ENCODE assay signal across 8 mouse cellular contexts in genomic region chr9:20951966-20952519, GRCm38 (mm10). TPM values are rescaled to one million over a fixed set of nuclear protein-coding genes. Genes with fewer than 3 reads are reported as not detected.
DNase-seq lines count a peak whose midpoint lies in the region; ATAC-seq and TF ChIP-seq lines count a peak whose summit lies in the region.

No protein-coding gene starts in this region.

- no peak for DNase-seq in heart, postnatal 10 days
- no peak for DNase-seq in G1E (ENCODE audit: low spot score)
- DNase-seq in yolk sac, embryonic 10.5 days (ENCODE audit: low spot score) = no peak
- DNase-seq in thymus, postnatal 36 days = no peak
- no peak for DNase-seq in thymus, postnatal 0 days (ENCODE audit: low spot score)

- ATAC-seq in heart, embryonic 14.5 days (ENCODE audit: insufficient number of reproducible peaks, insufficient read depth, low FRiP score, low read depth) = peak; percentile 66
- no peak for ATAC-seq in G1E (ENCODE audit: extremely low read depth, insufficient number of reproducible peaks, low FRiP score, poor library complexity, severe bottlenecking)
- peak; percentile 79; the same call in 1 of the 2 replicates for ATAC-seq in forebrain, embryonic 13.5 days
- 0 out of 2 replicates have a peak, but pooled peaks have one; percentile 1 for ATAC-seq in megakaryocyte-erythroid progenitor cell, adult 5-6 weeks (replicated peaks; ENCODE audit: low FRiP score, low TSS enrichment, poor library complexity, severe bottlenecking)

- intact Hi-C loops in heart, postnatal 10 days (cut with DNase I) = loop anchor here (2.0 kb wide), 2 partner anchors 19 to 51 kb away; partner anchors contain the start of gene Mrpl4

- H3K9ac ChIP-seq in heart, embryonic 14.5 days (ENCODE audit: low read length) = peak overlapping the region; percentile 88
- peak overlapping the region; percentile 85 for H3K9ac ChIP-seq in forebrain, embryonic 13.5 days

- H3K4me3 ChIP-seq in heart, embryonic 14.5 days (ENCODE audit: control insufficient read depth in 1 of 2, insufficient read depth in 1 of 2, low read depth in 1 of 2, low read length in 2 of 2) = peak overlapping the region; percentile 82 to 88
- peak overlapping the region; percentile 89 for H3K4me3 ChIP-seq in G1E (ENCODE audit: low read depth, low read length)
- peak overlapping the region; percentile 91 for H3K4me3 ChIP-seq in forebrain, embryonic 13.5 days

- WGBS in heart, embryonic 14.5 days = under 1% methylated on average over 16 of the region's 17 CpGs
- 0% methylated on average over 15 of the region's 17 CpGs for WGBS in forebrain, embryonic 13.5 days

- peak overlapping the region; percentile 93 for H3K4me2 ChIP-seq in heart, embryonic 14.5 days (ENCODE audit: low read length)
- H3K4me2 ChIP-seq in forebrain, embryonic 13.5 days = peak overlapping the region; percentile 91

- TF ChIP-seq CTCF in G1E (IDR thresholded peaks at IDR 0.05; ENCODE audit: low read depth, low read length) = no peak

- H3K27ac ChIP-seq in heart, embryonic 14.5 days (replicated peaks in 1 of 2; ENCODE audit: control insufficient read depth in 1 of 2, insufficient read depth in 1 of 2, low read depth in 2 of 2, low read length in 2 of 2) = peak overlapping the region; percentile 82 to 88
- peak overlapping the region; percentile 89 for H3K27ac ChIP-seq in forebrain, embryonic 13.5 days

- no peaks in the 10 kb centered on the region for H3K27me3 ChIP-seq in heart, embryonic 14.5 days (ENCODE audit: control insufficient read depth, insufficient read depth, low read length)
- peaks cover 8% of the 10 kb centered on the region for H3K27me3 ChIP-seq in G1E (ENCODE audit: insufficient read depth, low read length)
- H3K27me3 ChIP-seq in forebrain, embryonic 13.5 days = no peaks in the 10 kb centered on the region; the same call in 1 of the 2 replicates

- H3K36me3 ChIP-seq in heart, embryonic 14.5 days (ENCODE audit: control insufficient read depth, insufficient read depth, low read length) = no peaks in the 10 kb centered on the region
- H3K36me3 ChIP-seq in G1E (replicated peaks) = peaks cover 44% of the 10 kb centered on the region
- H3K36me3 ChIP-seq in forebrain, embryonic 13.5 days (ENCODE audit: poor library complexity, severe bottlenecking) = no peaks in the 10 kb centered on the region; the same call in 1 of the 2 replicates

- no peaks in the 10 kb centered on the region for H3K9me3 ChIP-seq in heart, embryonic 14.5 days (ENCODE audit: control insufficient read depth, low read length)
- no peaks in the 10 kb centered on the region for H3K9me3 ChIP-seq in G1E (replicated peaks)
- H3K9me3 ChIP-seq in forebrain, embryonic 13.5 days (replicated peaks) = no peaks in the 10 kb centered on the region

- H3K4me1 ChIP-seq in heart, embryonic 14.5 days (ENCODE audit: control insufficient read depth in 2 of 2, insufficient read depth in 2 of 2, low read length in 2 of 2) = peaks cover 4 to 13% of the 10 kb centered on the region in 2 experiments; a peak in 3 of 4 replicates
- H3K4me1 ChIP-seq in G1E (ENCODE audit: insufficient read depth, low read depth, low read length) = peaks cover 52% of the 10 kb centered on the region
- H3K4me1 ChIP-seq in forebrain, embryonic 13.5 days = peaks cover 18% of the 10 kb centered on the region

RNA-seq across cellular contexts. Expression of gene Dnmt1, which starts 7.6 kb away (rescaled TPM):
- 35.2 and 39.4 TPM in 2 replicates for polyA plus RNA-seq in heart, embryonic 14.5 days (2014; fragmentation: Nextera tagmentation; extraction: Ambion mirVana)
- total RNA-seq in heart, postnatal 10 days (2021) = 10 to 100 TPM; 28.9 to 30.6 TPM
- 142 and 148 TPM in 2 replicates for total RNA-seq in G1E (2014; fragmentation: Nextera tagmentation)
- 167 and 197 TPM in 2 replicates for total RNA-seq in G1E (2017)
- 178 and 209 TPM in 2 replicates for polyA plus RNA-seq in G1E (2012)
- polyA plus RNA-seq in forebrain, embryonic 13.5 days (2015; fragmentation: Nextera tagmentation; extraction: Ambion mirVana) = 92.4 and 103 TPM in 2 replicates
- total RNA-seq in megakaryocyte-erythroid progenitor cell, adult 5-6 weeks (2014; fragmentation: Nextera tagmentation) = 163 and 192 TPM in 2 replicates
- 190 and 210 TPM in 2 replicates for total RNA-seq in megakaryocyte-erythroid progenitor cell, adult 5-6 weeks (2017)
- polyA plus RNA-seq in thymus, postnatal 0 days (2015; fragmentation: Nextera tagmentation; extraction: Ambion mirVana) = 90.0 and 96.3 TPM in 2 replicates

RNA-seq across cellular contexts. Expression of gene S1pr2, which starts 24.5 kb away (rescaled TPM):
- polyA plus RNA-seq in heart, embryonic 14.5 days (2014; fragmentation: Nextera tagmentation; extraction: Ambion mirVana) = 20.1 and 21.5 TPM in 2 replicates
- total RNA-seq in heart, postnatal 10 days (2021) = 10 to 100 TPM; 10.2 to 11.0 TPM
- total RNA-seq in G1E (2014; fragmentation: Nextera tagmentation) = 1.8 and 8.4 TPM in 2 replicates
- total RNA-seq in G1E (2017) = 2.1 and 2.8 TPM in 2 replicates
- 1.6 TPM in 2 replicates for polyA plus RNA-seq in G1E (2012)
- polyA plus RNA-seq in forebrain, embryonic 13.5 days (2015; fragmentation: Nextera tagmentation; extraction: Ambion mirVana) = 6.8 and 10.3 TPM in 2 replicates
- total RNA-seq in megakaryocyte-erythroid progenitor cell, adult 5-6 weeks (2014; fragmentation: Nextera tagmentation) = 1.7 and 3.4 TPM in 2 replicates
- 0.46 TPM in 1 of 2 replicates, not detected in the other for total RNA-seq in megakaryocyte-erythroid progenitor cell, adult 5-6 weeks (2017)
- 12.1 and 12.7 TPM in 2 replicates for polyA plus RNA-seq in thymus, postnatal 0 days (2015; fragmentation: Nextera tagmentation; extraction: Ambion mirVana)

RNA-seq across cellular contexts. Expression of gene Mrpl4, which starts 50.5 kb away (rescaled TPM):
- polyA plus RNA-seq in heart, embryonic 14.5 days (2014; fragmentation: Nextera tagmentation; extraction: Ambion mirVana) = 151 and 160 TPM in 2 replicates
- 100 to 1,000 TPM; 103 to 104 TPM for total RNA-seq in heart, postnatal 10 days (2021)
- 38.4 and 39.6 TPM in 2 replicates for total RNA-seq in G1E (2014; fragmentation: Nextera tagmentation)
- total RNA-seq in G1E (2017) = 39.1 and 51.5 TPM in 2 replicates
- 92.6 and 129 TPM in 2 replicates for polyA plus RNA-seq in G1E (2012)
- polyA plus RNA-seq in forebrain, embryonic 13.5 days (2015; fragmentation: Nextera tagmentation; extraction: Ambion mirVana) = 115 and 124 TPM in 2 replicates
- total RNA-seq in megakaryocyte-erythroid progenitor cell, adult 5-6 weeks (2014; fragmentation: Nextera tagmentation) = 66.2 and 78.8 TPM in 2 replicates
- 23.7 and 43.3 TPM in 2 replicates for total RNA-seq in megakaryocyte-erythroid progenitor cell, adult 5-6 weeks (2017)
- polyA plus RNA-seq in thymus, postnatal 0 days (2015; fragmentation: Nextera tagmentation; extraction: Ambion mirVana) = 116 and 130 TPM in 2 replicates

RNA-seq across cellular contexts. Expression of gene Eif3g, which starts 53.6 kb away (rescaled TPM):
- 188 and 202 TPM in 2 replicates for polyA plus RNA-seq in heart, embryonic 14.5 days (2014; fragmentation: Nextera tagmentation; extraction: Ambion mirVana)
- 100 to 1,000 TPM; 109 to 113 TPM for total RNA-seq in heart, postnatal 10 days (2021)
- total RNA-seq in G1E (2014; fragmentation: Nextera tagmentation) = 198 and 222 TPM in 2 replicates
- 173 and 175 TPM in 2 replicates for total RNA-seq in G1E (2017)
- polyA plus RNA-seq in G1E (2012) = 475 and 545 TPM in 2 replicates
- 327 and 332 TPM in 2 replicates for polyA plus RNA-seq in forebrain, embryonic 13.5 days (2015; fragmentation: Nextera tagmentation; extraction: Ambion mirVana)
- 308 and 325 TPM in 2 replicates for total RNA-seq in megakaryocyte-erythroid progenitor cell, adult 5-6 weeks (2014; fragmentation: Nextera tagmentation)
- 259 and 301 TPM in 2 replicates for total RNA-seq in megakaryocyte-erythroid progenitor cell, adult 5-6 weeks (2017)
- polyA plus RNA-seq in thymus, postnatal 0 days (2015; fragmentation: Nextera tagmentation; extraction: Ambion mirVana) = 303 and 310 TPM in 2 replicates
